Mouse (Mus musculus) lung, postnatal 0 days (tissue): ENCODE results near the gene Lamb1.

Experiments
- CTCF ChIP-seq: IDR thresholded peaks from 2 replicates; pipeline ENCODE4 v1.5.1; 2016; ENCODE audit warnings: antibody characterized with exemption, mild to moderate bottlenecking
- EP300 ChIP-seq: IDR thresholded peaks from 2 replicates; pipeline ENCODE4 v1.6.1; 2016; ENCODE audit warnings: antibody characterized with exemption, mild to moderate bottlenecking, control low read depth

GRCm38 (mm10) chr12:31377241-31377640 lies 112.2 kb downstream of the Lamb1 start:
- TF ChIP-seq EP300 (no peak), CTCF (no peak)
